Mouse (Mus musculus): Measurements from ENCODE around the gene Adamts16.

Adamts16 gene

DNA sequence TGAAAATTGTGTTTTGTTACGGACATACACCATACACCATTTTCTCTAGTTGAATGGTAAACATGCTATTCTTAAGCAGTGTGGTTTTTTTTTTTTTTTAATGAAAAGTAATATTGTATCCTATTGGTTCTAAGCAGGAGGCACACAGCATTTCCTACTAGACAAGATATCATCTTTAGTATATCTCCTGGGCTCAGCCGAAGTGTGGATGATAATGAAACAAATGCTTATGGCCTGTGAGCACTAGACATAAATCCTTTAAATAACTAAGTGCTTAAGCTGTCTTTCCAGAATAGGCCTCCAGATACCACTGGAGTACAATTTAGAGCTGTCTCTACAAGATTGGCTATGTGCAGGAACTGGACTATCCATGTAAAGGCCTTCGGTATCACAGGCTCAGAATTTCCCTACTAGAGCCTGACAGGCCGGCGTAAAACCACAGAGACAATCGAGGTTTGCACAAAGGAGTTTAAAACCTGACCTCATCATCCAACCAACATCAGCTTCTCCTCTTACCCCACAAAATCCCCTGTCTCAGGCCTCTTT is 8.9 kb downstream of the Adamts16 start:
- CTCF ChIA-PET: no interaction called here

- CTCF ChIA-PET: no interaction called here
Observed at GRCm38 (mm10) chr13:70831041-70831440, 10.6 kb downstream of the Adamts16 start.

DNA sequence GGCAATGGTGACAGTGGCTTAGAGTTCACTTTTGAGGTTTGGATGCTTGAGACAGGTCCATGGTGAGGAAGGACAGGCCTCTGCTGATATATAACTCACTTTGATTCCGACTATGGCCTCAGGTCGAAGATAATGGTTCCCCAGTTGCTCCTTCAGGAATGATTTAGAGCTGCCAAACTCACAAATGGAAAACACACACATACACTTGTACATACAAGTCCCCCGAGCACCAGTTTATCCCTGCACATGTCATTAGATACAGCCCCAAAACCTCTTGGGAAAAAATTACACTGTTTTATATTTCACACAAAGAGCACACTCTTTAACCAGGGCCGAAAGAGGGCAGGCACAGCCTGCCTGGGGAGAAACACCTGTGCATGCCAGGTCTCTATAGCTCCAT is 14.1 kb downstream of the Adamts16 start:
- CTCF ChIA-PET: no interaction called here

DNA sequence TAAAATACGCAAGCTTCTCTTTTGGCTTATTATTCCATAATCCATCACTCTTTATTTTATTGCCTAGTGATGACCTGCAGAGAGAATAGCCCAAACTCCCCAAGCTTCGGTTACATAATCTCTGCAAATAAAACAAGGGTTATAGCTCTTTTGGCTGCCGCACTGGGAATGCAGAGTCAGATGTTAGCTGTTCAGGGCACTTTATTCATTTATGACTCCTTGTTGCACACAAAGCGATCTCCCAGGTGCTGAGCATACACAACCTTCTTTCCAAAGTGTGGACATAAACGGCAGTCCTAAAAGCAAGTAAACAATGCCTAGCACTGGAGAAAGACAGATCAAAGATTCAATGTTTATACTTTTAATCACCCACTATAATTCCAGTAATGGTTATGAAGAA is 16.3 kb downstream of the Adamts16 start:
- CTCF ChIA-PET: no interaction called here

DNA sequence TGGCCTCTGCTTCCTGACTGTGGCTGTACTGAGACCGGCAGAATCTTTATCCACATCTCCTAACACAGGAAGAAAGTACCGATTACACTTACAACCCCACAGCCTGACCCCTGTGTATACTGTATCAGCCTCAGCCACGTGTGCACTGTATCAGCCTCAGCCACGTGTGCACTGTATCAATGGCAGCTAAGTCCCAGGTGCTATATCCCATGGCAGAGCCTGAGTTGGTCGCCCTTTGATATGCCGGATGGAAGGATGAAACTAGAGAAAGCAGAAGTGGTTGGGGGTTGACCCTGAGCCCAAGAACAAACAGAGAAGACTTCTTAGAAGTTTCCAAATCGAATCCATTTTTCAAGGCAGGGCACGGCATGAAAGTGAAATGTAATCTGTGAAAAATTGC is 17.9 kb downstream of the Adamts16 start:
- CTCF ChIA-PET: no interaction called here

DNA sequence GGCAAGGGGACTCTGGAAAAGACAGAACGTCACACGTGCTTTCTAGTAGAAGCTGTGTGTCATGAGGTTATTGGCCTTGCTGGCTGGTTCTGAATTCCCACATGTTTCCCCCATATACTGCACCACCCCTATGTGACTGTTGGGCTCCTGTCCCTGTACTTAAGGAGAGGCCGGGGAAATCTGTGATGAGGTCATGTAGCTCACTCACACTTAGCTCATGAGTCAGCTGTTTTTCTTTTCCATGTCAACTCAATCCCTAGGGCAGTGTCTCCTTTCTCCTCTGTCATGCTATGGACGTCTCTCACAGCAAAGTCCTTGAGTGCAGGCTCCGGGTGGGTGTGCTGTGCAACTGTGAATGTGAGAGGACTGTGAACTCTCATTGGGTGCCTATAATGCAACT is 22.6 kb downstream of the Adamts16 start:
- CTCF ChIA-PET: no interaction called here

- CTCF ChIA-PET: no interaction called here
Observed at GRCm38 (mm10) chr13:70814423-70814822, 27.2 kb downstream of the Adamts16 start.

DNA sequence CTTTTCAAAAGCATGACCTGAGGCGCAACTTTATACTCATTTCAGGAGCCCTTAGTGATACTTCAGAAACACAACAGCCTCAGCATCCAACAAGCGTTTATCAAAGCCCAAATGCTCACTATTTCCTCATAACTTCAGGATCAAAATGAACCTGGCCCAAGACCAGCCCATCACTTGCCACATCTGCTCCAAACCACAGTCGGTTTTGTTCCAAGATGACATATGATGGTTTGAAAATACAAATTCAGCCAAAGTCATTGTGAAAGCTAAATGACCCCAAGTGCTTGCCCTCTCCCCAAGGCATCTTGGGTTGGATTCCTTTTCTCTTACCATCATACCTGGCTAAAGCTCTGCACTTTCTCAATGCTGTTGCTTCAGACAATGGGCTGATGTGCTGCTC is 36.1 kb downstream of the Adamts16 start:
- CTCF ChIA-PET: no interaction called here

- CTCF ChIA-PET: no interaction called here
Observed at GRCm38 (mm10) chr13:70802849-70803248, 38.8 kb downstream of the Adamts16 start.

DNA sequence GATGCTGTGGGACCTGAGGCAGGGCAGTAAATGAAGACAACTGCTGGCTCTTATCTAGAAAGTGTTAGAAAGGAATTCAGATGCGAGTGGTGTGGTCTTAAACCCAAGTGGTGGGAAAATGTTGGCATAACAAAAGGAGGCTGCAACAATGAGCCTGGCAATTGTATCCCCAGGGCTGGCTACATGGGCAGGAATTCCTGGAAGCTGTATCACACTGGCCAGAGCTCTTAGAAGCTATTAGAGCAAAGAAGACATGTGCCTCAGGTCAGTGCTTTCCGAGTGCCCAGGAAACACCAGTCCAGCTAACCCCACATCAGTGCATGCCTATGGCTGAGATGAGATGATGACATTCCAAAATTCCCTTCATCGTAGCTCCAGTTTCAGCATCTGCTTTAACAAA is 42.3 kb downstream of the Adamts16 start:
- CTCF ChIA-PET: no interaction called here

DNA sequence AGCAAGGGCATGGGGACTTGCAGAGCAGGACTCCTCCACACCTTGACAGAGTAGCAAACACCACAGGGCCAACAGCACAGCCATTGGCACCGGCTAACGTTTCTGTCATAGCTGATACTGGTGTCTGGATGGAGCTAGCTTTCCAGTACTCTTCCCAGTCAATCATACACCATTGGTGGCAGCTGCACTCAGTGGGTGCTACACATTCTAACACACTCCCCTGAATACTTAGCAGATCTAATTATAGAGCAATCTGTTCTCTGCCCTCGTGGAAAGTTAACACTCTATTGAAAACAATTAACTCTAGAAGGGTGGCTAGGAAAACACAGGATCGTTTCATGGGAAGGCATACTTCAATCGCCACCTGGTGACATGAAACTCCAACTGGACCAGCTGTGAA is 43.2 kb downstream of the Adamts16 start:
- CTCF ChIA-PET: no interaction called here

DNA sequence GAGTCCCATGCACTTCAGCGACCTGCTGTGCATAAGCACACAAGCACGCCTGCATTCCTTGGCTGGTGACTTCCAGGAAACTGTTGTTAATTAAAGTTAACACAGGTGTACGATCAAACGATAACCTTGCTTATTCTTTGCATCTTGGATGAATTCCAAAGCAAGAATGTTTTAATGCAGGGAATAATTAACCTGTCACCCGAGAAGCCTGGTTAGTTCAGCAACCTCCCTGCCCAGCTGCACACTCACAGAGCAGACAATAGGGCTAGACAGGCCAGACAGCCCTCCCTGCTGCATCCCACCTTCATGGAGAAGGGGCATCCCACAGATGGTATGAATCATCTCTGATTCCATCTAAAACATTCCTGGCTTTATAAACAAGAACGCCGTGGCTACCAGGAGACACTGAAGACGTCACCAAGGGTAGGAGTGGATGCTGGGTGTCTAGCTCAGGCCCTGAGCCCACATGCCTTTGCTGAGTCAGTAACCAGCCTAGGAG is 47.5 kb downstream of the Adamts16 start:
- CTCF ChIA-PET: no interaction called here

- CTCF ChIA-PET: no interaction called here
Observed at GRCm38 (mm10) chr13:70793660-70794059, 48.0 kb downstream of the Adamts16 start.

GRCm38 (mm10) chr13:70792950-70793349 is 48.7 kb downstream of the Adamts16 start:
- CTCF ChIA-PET: no interaction called here

DNA sequence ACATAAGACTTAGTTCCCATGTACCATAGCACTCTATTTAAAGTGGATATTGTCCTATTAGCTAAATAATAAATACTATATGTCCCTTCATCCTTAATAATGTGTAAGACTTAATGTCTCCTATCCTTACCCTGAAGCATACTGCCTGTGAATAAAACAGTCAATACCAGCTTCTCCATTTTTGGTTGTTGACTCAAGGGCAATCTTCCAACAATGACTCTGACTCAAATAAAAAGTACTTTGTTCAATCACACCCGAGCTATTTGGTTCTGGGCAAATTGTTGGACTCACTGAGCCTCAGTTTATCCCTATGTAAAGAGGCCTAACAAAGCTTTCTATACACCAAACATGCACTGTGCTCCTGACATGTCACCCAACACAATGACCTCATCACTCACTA is 51.8 kb downstream of the Adamts16 start:
- CTCF ChIA-PET: no interaction called here

DNA sequence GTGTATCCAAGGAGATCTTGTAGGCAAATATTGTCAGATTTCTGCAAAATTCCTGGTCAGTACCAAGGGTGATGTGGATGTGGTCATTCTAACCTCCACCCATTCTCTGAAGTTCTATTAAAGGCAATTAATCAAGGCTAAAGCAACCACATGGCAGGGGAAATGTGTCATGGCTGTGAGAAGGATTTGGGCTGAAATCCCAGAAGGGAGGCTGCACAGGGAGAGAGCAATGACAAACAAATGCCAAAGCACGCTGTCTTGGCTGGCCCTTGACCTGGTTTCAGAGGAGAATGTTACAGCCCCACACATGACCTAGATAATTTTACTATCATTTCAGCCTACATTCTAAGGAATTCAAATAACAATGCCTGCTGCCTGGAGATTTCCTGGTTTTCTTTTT is 52.6 kb downstream of the Adamts16 start:
- CTCF ChIA-PET: no interaction called here

- CTCF ChIA-PET: no interaction called here
Observed at GRCm38 (mm10) chr13:70785078-70785477, 56.5 kb downstream of the Adamts16 start.

DNA sequence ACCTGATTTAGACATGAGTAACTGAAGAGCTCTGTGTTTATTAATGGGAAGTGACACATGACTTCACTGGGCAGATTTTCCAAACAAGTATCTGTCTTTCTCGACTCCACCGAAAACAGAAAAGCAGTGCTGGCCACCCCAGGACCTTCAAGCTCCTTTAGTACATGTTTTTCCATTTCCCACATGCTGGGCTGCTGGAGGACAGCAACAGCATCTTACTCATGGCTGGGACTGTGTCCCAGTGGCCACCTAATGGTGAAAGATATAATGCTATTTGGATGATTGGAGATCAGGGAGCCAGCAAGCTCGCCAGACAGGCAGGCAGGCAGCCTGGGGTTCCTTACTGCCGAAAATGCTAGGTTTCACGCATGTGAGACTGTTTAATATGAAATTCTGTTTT is 57.5 kb downstream of the Adamts16 start:
- CTCF ChIA-PET: no interaction called here

DNA sequence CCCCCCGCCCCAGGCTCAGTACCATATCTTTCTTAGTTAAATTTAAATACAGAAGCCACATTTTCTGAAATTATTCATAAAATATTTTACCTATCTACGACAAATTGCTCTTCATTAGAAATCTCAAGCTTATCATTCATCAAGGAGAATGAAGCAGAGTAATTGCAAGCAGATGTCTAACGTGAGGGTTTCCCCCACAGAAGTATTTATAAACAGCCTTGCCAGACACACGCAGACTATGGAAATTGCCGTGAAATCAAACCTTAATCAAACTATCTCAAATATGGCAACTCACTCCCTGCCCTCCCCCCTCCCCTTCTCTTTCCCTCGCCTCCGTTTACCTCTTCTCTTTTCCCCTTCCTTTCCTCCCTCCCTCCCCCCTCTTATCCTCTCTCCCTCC is 61.8 kb downstream of the Adamts16 start:
- CTCF ChIA-PET: interaction anchor here (0.6 kb wide), 1 partner anchor 56 kb away, joined by 10 read pairs; no protein-coding TSS in a partner anchor

GRCm38 (mm10) chr13:70778872-70779554 is 62.6 kb downstream of the Adamts16 start:
- CTCF ChIA-PET: no interaction called here

DNA sequence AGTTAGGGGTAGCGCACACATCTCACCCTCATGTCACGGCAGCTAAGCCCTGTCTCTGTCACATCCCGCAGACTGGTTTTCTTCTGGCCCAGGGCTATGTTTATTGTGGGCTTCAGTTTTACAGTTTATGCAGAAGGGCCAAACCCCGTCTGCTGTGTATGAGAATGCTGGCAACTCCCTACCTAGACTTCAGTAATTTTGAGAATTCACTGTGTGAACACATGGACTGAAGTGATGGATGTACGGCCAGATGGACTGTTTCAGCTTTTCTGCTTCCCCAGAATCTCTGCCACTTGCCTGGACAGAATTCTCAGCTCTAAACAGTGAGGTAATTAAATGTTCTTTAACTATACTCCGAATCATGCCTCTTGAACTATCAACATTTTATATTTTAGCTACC is 70.5 kb downstream of the Adamts16 start:
- CTCF ChIA-PET: no interaction called here

DNA sequence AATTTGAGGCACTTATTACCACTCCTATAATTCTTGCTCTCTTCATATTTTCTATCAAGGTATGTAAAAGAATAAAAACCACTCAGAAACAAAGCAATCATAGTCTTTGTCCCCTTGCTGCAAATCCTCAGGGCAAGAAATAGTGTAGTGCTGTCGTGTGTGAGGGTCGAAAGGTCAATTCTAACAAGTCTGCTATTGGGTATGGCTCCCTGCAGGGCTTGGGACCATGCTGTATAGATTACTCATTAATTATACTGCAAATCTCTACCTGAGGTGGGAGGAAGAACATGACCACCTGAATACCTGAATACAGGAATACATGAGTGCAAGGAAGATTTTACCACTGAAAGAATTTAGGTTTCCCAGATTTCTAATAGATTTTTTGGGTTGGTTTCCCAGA is 72.5 kb downstream of the Adamts16 start:
- CTCF ChIA-PET: no interaction called here

- CTCF ChIA-PET: no interaction called here
Observed at GRCm38 (mm10) chr13:70767462-70767861, 74.1 kb downstream of the Adamts16 start.

DNA sequence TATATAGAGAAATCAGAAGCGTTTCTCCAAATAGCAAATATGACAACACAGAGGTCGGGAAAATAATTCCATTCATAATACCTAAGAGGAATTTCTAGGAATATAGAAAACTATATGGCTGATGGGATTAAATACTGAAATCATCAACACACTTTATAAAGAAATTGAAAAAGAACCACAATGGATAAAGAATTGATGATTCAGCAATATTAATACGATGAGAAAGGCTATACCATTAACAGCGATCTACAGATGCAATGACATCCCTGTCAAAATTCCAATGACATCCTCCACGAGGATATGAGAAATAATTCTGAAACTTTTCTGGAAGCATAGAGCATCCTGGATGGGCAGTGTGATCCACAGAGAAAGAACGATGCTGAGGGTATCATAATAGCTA is 76.9 kb downstream of the Adamts16 start:
- CTCF ChIA-PET: no interaction called here

Measured in spleen, embryonic (tissue).